Mouse (Mus musculus) cerebellum, adult 2 months (tissue): ENCODE measurements around the gene Cd151.

Source experiments
- CTCF ChIP-seq: fragments of 200-500 bp; IDR thresholded peaks from 2 replicates; pipeline ENCODE4 v1.5.1; 2011; ENCODE audit warnings: low read depth, mild to moderate bottlenecking, control low read depth, low read length, moderate library complexity, borderline replicate concordance; ENCODE audit not compliant: insufficient read depth
- POLR2A ChIP-seq: fragments of 200-500 bp; IDR thresholded peaks from 2 replicates; pipeline ENCODE4 v1.6.1; 2011; ENCODE audit warnings: low read length, control low read depth, borderline replicate concordance; ENCODE audit not compliant: insufficient read depth

- TF ChIP-seq CTCF (no peak), POLR2A (no peak)
These were observed 43.0 kb downstream of the Cd151 start for GRCm38 (mm10) chr7:141510196-141510595.
